Mouse (Mus musculus) forebrain, embryonic 11.5 days (tissue): ENCODE data around the gene Vmn2r45. TPM values are rescaled to one million over a fixed set of nuclear protein-coding genes. Genes with fewer than 3 reads are reported as not detected.
"Not testable (repeated sequence)": the region's sequence is repeated elsewhere in the genome, so short reads cannot be mapped to it uniquely, and the experiment has no call there.

Experiments
- ATAC-seq: fragments of 200-750 bp; cut with Nextera tagmentation; replicated peaks from 2 replicates; pipeline ENCODE4 v1.8.0; 2017; ENCODE audit warnings: moderate TSS enrichment; ENCODE audit not compliant: low FRiP score
- DNase-seq: peaks from one replicate; pipeline ENCODE4 v3.0.0-alpha.2; 2017; ENCODE audit warnings: low spot score
- H3K27ac ChIP-seq: fragments of 300-500 bp; sonication (generic); 2 replicates; pipeline ENCODE4 v1.5.1; 2014; ENCODE audit warnings: low read depth, low read length
- H3K27me3 ChIP-seq: fragments of 300-500 bp; sonication (generic); 2 replicates; pipeline ENCODE4 v1.6.1; 2014; ENCODE audit warnings: mild to moderate bottlenecking, low read length, mixed read lengths; ENCODE audit not compliant: control insufficient read depth, insufficient read depth
- H3K36me3 ChIP-seq: fragments of 300-500 bp; sonication (generic); 2 replicates; pipeline ENCODE4 v1.6.1; 2014; ENCODE audit warnings: mild to moderate bottlenecking, low read length, moderate library complexity, mixed read lengths; ENCODE audit not compliant: control insufficient read depth, insufficient read depth
- H3K4me1 ChIP-seq: fragments of 300-500 bp; sonication (generic); replicated peaks from 2 replicates; pipeline ENCODE4 v1.6.1; 2014; ENCODE audit warnings: low read length, mixed read lengths; ENCODE audit not compliant: control insufficient read depth, insufficient read depth
- H3K4me2 ChIP-seq: fragments of 300-500 bp; sonication (generic); 2 replicates; pipeline ENCODE4 v1.6.1; 2014; ENCODE audit warnings: low read depth, mild to moderate bottlenecking, low read length, moderate library complexity, mixed read lengths; ENCODE audit not compliant: severe bottlenecking
- H3K4me3 ChIP-seq: fragments of 300-500 bp; sonication (generic); 2 replicates; pipeline ENCODE4 v1.5.1; 2014; ENCODE audit warnings: low read depth, low read length
- H3K9ac ChIP-seq: fragments of 300-500 bp; sonication (generic); 2 replicates; pipeline ENCODE4 v1.6.1; 2014; ENCODE audit warnings: low read length
- H3K9me3 ChIP-seq: fragments of 300-500 bp; sonication (generic); 2 replicates; pipeline ENCODE4 v1.6.1; 2016; ENCODE audit warnings: low read length, mixed read lengths; ENCODE audit not compliant: control insufficient read depth
- WGBS: fragments of 180-500 bp; shearing (Covaris S2); extraction: QIAGEN DNeasy Blood & Tissue Kit; methylation state at CpG from one replicate; pipeline ENCODE4 v1.1.7; 2014; 5-methylcytosine and 5-hydroxymethylcytosine counted together
- polyA plus RNA-seq: library from polyadenylated mRNA; unstranded; fragments of >200 nt; fragmentation: Nextera tagmentation; extraction: Ambion mirVana; gene quantifications from 2 replicates; pipeline ENCODE4 v1.2.1, GENCODE M21; 2014

Gene Vmn2r45
- polyA plus RNA-seq: not detected in 2 replicates

DNA sequence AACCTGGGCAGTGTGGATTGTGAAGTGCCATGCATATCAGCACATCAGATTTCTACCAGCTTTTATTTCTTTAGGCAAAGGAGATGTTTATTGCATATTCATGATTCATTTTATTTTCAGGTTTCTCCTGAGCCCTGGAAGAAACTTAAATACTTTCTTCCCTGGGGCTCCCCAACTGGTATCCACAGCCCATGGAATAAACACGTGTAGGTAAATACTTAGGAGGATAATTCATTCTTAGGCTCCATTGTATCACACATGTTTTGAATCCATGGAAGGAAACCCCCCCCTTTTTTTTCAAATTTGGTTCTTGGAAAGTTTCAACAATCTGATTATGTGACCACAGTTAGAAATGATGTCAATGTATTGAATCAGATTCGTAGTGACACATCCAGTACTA, at the start of gene Vmn2r45:
TSS of gene Vmn2r45 (minus strand) at position 101 of the 400 bp plus-strand sequence.
- H3K4me3 ChIP-seq, H3K4me2 ChIP-seq, H3K27ac ChIP-seq, H3K9me3 ChIP-seq, H3K36me3 ChIP-seq, DNase-seq, H3K9ac ChIP-seq, H3K4me1 ChIP-seq, ATAC-seq, H3K27me3 ChIP-seq: not testable (repeated sequence)
- 65% methylated on average over 1 of the region's 2 CpGs for WGBS

Other genes starting within 250 kb of the Vmn2r45 start
- gene Vmn2r43, start 228.5 kb downstream of the Vmn2r45 start, polyA plus RNA-seq: not detected in 2 replicates
- not detected in 2 replicates for gene Vmn2r44, start 105.7 kb downstream of the Vmn2r45 start, polyA plus RNA-seq